Mouse (Mus musculus) cortical plate, adult 2 months (tissue): ENCODE measurements around the gene Scrn2. TPM values are rescaled to one million over a fixed set of nuclear protein-coding genes. Genes with fewer than 3 reads are reported as not detected.

Experiments
- H3K27ac ChIP-seq: fragments of 200-500 bp; 2 replicates; pipeline ENCODE4 v1.5.1; 2012; ENCODE audit warnings: low read length, control low read depth, inconsistent platforms; ENCODE audit not compliant: insufficient read depth
- H3K4me1 ChIP-seq: fragments of 200-500 bp; 2 replicates; pipeline ENCODE4 v1.6.1; 2011; ENCODE audit warnings: low read length; ENCODE audit not compliant: control insufficient read depth, insufficient read depth
- H3K4me3 ChIP-seq: fragments of 200-500 bp; 2 replicates; pipeline ENCODE4 v1.5.1; 2011; ENCODE audit warnings: mild to moderate bottlenecking, low read length, control low read depth; ENCODE audit not compliant: insufficient read depth
- CTCF ChIP-seq: fragments of 200-500 bp; IDR thresholded peaks from 2 replicates; pipeline ENCODE4 v1.5.1; 2011; ENCODE audit warnings: mild to moderate bottlenecking, control low read depth, low read length; ENCODE audit not compliant: insufficient read depth; ENCODE audit errors: extremely low read depth
- POLR2A ChIP-seq: fragments of 200-500 bp; IDR thresholded peaks from 2 replicates; pipeline ENCODE4 v1.6.1; 2011; ENCODE audit warnings: mild to moderate bottlenecking, low read length, control low read depth; ENCODE audit not compliant: insufficient read depth; ENCODE audit errors: extremely low read depth
- polyA plus RNA-seq: library from polyadenylated mRNA; depleted of rRNA; stranded (reverse); fragments of >200 nt; gene quantifications from 2 replicates; pipeline ENCODE4 v1.2.3, GENCODE M21; 2012

The Scrn2 gene
- polyA plus RNA-seq, 1 experiment: 4.4 TPM

- H3K27ac ChIP-seq: no peak overlapping the region
- no peaks in the 10 kb centered on the region for H3K4me1 ChIP-seq
- TF ChIP-seq CTCF (no peak), POLR2A (no peak)
- no peak overlapping the region for H3K4me3 ChIP-seq
These were observed 11.0 kb upstream of the Scrn2 start for GRCm38 (mm10) chr11:97018583-97019344.

- Histone ChIP-seq H3K4me3 (no peak overlapping the region), H3K4me1 (no peaks in the 10 kb centered on the region)
- TF ChIP-seq CTCF (no peak), POLR2A (no peak)
These were observed 10.4 kb upstream of the Scrn2 start for GRCm38 (mm10) chr11:97019345-97019708.

DNA sequence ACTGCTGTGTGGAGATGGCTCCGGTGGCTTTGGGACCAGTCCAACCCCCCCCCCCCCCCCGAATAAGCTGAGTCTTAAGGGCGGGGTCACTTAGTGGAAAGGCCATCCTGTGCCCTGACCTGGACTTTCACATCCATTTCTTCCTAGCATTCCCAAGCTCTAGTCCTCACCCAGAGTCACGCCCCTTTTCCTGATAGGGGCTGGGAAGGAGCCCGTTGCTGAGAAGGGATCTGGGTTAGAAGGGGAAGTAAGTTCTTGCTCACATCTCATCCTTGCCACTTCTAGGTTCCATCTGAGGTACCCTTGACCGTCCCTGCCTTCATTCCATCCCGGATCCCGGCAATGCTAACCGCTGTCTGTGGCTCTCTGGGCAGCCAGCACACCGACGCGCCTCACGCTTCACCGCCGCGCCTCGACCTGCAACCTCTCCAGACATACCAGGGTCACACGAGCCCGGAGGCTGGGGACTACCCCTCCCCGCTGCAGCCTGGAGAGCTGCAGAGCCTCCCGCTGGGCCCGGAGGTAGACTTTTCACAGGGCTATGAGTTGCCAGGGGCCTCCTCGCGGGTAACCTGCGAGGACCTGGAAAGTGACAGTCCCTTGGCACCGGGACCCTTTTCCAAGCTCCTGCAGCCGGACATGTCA is 8.5 kb upstream of the Scrn2 start:
- H3K4me1 ChIP-seq: no peaks in the 10 kb centered on the region
- no peak overlapping the region for H3K27ac ChIP-seq
- H3K4me3 ChIP-seq: no peak overlapping the region; the same call in 1 of the 2 replicates
- TF ChIP-seq CTCF: no peak
- no peak for TF ChIP-seq POLR2A

More at GRCm38 (mm10) chr11:97019345-97019708, 10.4 kb upstream of the Scrn2 start:
- H3K27ac ChIP-seq: no peak overlapping the region

DNA sequence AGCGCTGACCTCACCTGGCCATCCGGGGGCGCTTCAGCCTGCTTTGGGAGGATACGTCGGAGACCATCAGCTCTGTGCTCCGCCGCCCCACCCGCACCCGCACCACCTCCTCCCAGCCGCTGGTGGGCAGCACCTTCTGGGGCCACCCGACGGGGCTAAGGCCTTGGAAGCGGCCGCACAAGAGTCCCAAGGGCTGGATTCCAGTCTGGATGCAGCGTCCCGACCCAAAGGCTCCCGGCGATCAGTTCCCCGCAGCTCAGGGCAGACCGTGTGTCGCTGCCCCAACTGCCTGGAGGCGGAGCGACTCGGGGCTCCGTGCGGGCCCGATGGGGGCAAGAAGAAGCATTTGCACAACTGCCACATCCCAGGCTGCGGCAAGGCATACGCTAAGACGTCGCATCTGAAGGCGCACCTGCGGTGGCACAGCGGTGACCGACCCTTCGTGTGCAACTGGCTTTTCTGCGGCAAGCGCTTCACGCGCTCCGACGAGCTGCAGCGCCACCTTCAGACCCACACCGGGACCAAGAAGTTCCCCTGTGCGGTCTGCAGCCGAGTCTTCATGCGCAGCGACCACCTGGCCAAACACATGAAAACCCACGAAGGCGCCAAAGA is 7.8 kb upstream of the Scrn2 start:
- H3K4me1 ChIP-seq: no peaks in the 10 kb centered on the region
- TF ChIP-seq CTCF: peak; percentile 61
- no peak for TF ChIP-seq POLR2A
- H3K27ac ChIP-seq: no peak overlapping the region
- H3K4me3 ChIP-seq: peak overlapping the region; percentile 42

GRCm38 (mm10) chr11:97024977-97025376 is 4.8 kb upstream of the Scrn2 start:
- no peak overlapping the region for H3K27ac ChIP-seq
- no peaks in the 10 kb centered on the region for H3K4me1 ChIP-seq
- H3K4me3 ChIP-seq: no peak overlapping the region
- no peak for TF ChIP-seq POLR2A
- TF ChIP-seq CTCF: no peak

DNA sequence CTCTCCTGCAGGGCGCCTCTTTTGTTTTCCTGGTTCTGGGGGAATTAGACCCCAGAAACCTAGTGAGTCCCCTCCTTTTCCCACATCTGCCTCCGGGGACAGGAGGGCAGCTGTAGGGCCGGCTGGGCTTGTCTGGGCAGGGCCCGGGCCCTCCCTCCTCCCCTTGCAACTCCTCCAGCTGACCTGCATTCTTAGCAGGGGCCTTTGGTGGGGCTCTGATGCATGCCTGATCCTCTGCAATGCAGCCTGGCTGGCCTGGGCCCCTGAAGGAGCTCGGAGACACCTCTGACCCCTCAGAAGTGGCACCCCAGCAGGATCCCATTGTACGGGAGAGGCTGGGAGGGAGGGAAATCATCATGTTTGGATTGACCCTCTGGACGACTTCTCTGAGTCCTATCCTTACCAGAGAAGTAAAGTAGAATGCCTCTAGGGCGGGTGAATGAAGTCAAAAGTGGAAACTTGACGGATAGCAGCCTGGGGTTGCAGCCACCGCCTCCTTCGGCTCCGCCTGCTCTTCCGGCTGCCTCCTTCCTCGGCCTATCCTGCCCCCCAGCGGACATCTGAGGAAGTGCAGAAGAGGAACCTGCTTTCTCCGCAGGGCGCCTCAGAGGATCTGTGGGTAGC is 3.9 kb upstream of the Scrn2 start:
- TF ChIP-seq POLR2A: no peak
- TF ChIP-seq CTCF: peak; percentile 87
- Histone ChIP-seq H3K4me3 (no peak overlapping the region), H3K27ac (no peak overlapping the region), H3K4me1 (0 out of 2 replicates have a peak, but pooled peaks cover 2% of the 10 kb centered on the region)

DNA sequence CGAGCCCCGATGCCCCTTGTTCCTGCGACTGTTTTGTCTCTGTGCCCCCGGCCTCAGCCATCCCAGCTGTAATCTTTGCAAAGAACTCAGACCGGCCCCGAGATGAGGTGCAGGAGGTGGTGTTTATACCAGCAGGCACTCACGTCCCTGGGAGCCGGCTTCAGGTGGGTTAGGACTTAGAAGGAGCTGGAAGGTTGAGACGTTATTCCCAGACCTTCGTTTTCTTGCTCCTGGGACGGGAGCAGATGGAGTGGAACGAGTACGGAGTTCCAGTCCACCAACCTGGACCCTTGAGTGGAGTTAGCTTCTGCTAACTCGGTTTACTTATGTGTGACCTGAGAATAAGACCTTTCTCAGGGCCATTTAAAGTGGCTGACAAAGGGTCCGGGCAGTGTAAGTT is 688 bp downstream of the Scrn2 start:
- no peak overlapping the region for H3K27ac ChIP-seq

GRCm38 (mm10) chr11:97031977-97032376 is 2.2 kb downstream of the Scrn2 start:
- H3K27ac ChIP-seq: no peak overlapping the region
- H3K4me1 ChIP-seq: 0 out of 2 replicates have a peak, but pooled peaks cover 2% of the 10 kb centered on the region
- no peak overlapping the region for H3K4me3 ChIP-seq
- TF ChIP-seq CTCF (no peak), POLR2A (no peak)

More for the DNA sequence above, 688 bp downstream of the Scrn2 start:
- TF ChIP-seq CTCF (no peak), POLR2A (no peak)
- Histone ChIP-seq H3K4me1 (0 out of 2 replicates have a peak, but pooled peaks cover 2% of the 10 kb centered on the region), H3K4me3 (peak overlapping the region; percentile 44)

GRCm38 (mm10) chr11:97032499-97032898 is 2.8 kb downstream of the Scrn2 start:
- Histone ChIP-seq H3K27ac (no peak overlapping the region), H3K4me3 (no peak overlapping the region), H3K4me1 (0 out of 2 replicates have a peak, but pooled peaks cover 2% of the 10 kb centered on the region)
- no peak for TF ChIP-seq CTCF
